Mouse (Mus musculus) heart, postnatal 0 days (tissue): ENCODE results near the gene Nos1ap.

ENCODE experiments used
- CTCF ChIP-seq: IDR thresholded peaks from 2 replicates; pipeline ENCODE4 v1.5.1; 2016; ENCODE audit warnings: antibody characterized with exemption, control low read depth, low read depth
- EP300 ChIP-seq: IDR thresholded peaks from 2 replicates; pipeline ENCODE4 v1.6.1; 2016; ENCODE audit warnings: antibody characterized with exemption, low read depth

- TF ChIP-seq CTCF: peak; percentile 16; the same call in 1 of the 2 replicates
- TF ChIP-seq EP300: no peak
These were observed 2.9 kb downstream of the Nos1ap start for GRCm38 (mm10) chr1:170586715-170587114.
